ENCODE assay signal across 1 mouse cellular context in the genomic region with DNA sequence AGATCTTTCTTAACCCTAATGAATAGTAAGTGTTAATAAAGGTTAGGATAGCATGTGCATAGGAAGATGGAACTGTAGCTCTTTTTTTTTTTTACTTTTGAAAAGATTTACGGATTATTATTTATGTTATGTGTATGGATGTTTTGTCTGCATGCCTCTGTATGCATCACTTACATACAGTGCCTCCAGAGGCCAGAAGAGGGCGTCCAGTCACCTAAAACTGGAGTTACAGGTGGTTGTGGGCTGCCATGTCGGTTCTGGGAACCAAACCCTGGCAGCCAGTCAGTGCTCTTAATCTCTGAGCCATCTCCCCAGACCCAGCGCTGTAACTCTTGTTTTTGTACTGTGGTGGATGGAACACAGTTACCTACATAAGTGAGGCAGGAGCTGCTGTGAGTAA.
A peak's percentile ranks its signal among the peaks of the same experiment; 100 is the strongest.
TF ChIP-seq lines count a peak whose summit lies in the region.

No protein-coding gene starts in this region.

TF ChIP-seq in MEL, 35 proteins besides CTCF, POLR2A, EP300 and RAD21:
- TF ChIP-seq MYC (IDR thresholded peaks at IDR 0.05; ENCODE audit: low read depth, low read length) (no peak), SMC3 (IDR thresholded peaks at IDR 0.05; ENCODE audit: low read depth, low read length) (peak; percentile 43; the same call in 1 of the 2 replicates), ZC3H11A (IDR thresholded peaks at IDR 0.05; ENCODE audit: low read depth, low read length) (peak; percentile 38; the same call in 1 of the 2 replicates), ZNF384 (IDR thresholded peaks at IDR 0.05; ENCODE audit: low read depth, low read length) (no peak), MYB (IDR thresholded peaks at IDR 0.05; ENCODE audit: low read depth, low read length) (no peak), UBTF (IDR thresholded peaks at IDR 0.05; ENCODE audit: borderline replicate concordance, insufficient read depth, low read depth, low read length) (no peak)
